Mouse (Mus musculus) heart, adult 2 months (tissue): ENCODE results near the gene Appbp2. TPM values are rescaled to one million over a fixed set of nuclear protein-coding genes. Genes with fewer than 3 reads are reported as not detected.

Source experiments
- DNase-seq, 2 experiments: peaks; one replicate each; pipeline ENCODE4 v3.0.0; 2021
- H3K27ac ChIP-seq: fragments of 200-600 bp; 2 replicates; pipeline ENCODE4 v1.8.1; 2022
- H3K27me3 ChIP-seq: fragments of 200-500 bp; 2 replicates; pipeline ENCODE4 v1.6.1; 2012; ENCODE audit warnings: mild to moderate bottlenecking, low read length, inconsistent platforms, mixed read lengths; ENCODE audit not compliant: control insufficient read depth, insufficient read depth
- H3K36me3 ChIP-seq: fragments of 200-500 bp; 2 replicates; pipeline ENCODE4 v1.6.1; 2012; ENCODE audit warnings: low read length, inconsistent platforms; ENCODE audit not compliant: control insufficient read depth, insufficient read depth
- H3K4me1 ChIP-seq: fragments of 200-500 bp; 2 replicates; pipeline ENCODE4 v1.6.1; 2011; ENCODE audit warnings: low read length; ENCODE audit not compliant: control insufficient read depth, insufficient read depth
- H3K4me3 ChIP-seq: fragments of 200-600 bp; 2 replicates; pipeline ENCODE4 v1.8.1; 2022
- H3K79me2 ChIP-seq: fragments of 200-500 bp; replicated peaks from 2 replicates; pipeline ENCODE4 v1.6.1; 2012; ENCODE audit warnings: mild to moderate bottlenecking, inconsistent platforms, low read length, moderate library complexity, mixed read lengths; ENCODE audit not compliant: control insufficient read depth, insufficient read depth
- H3K9ac ChIP-seq: fragments of 200-500 bp; 2 replicates; pipeline ENCODE4 v1.6.1; 2012; ENCODE audit warnings: low read depth, mild to moderate bottlenecking, control low read depth, inconsistent platforms, low read length, mixed read lengths
- CTCF ChIP-seq: fragments of 200-600 bp; IDR thresholded peaks from 2 replicates; pipeline ENCODE4 v1.8.1; 2022; ENCODE audit warnings: antibody characterized with exemption, mild to moderate bottlenecking, moderate library complexity
- EP300 ChIP-seq: fragments of 200-500 bp; IDR thresholded peaks from 2 replicates; pipeline ENCODE4 v1.6.1; 2011; ENCODE audit warnings: low read depth, low read length, control low read depth; ENCODE audit not compliant: insufficient read depth
- POLR2A ChIP-seq: fragments of 200-500 bp; IDR thresholded peaks from 2 replicates; pipeline ENCODE4 v1.6.1; 2011; ENCODE audit warnings: mild to moderate bottlenecking, low read depth, low read length, control low read depth; ENCODE audit not compliant: insufficient read depth
- WGBS: fragments of 180-500 bp; shearing (Covaris S2); methylation state at CpG from one replicate; pipeline ENCODE4 v1.1.7; 2018; 5-methylcytosine and 5-hydroxymethylcytosine counted together
- intact Hi-C: fragments of 180-260 bp; cut with DNase I; formaldehyde crosslinking; loops from one replicate; pipeline ENCODE4 v1.15.1; 2025
- polyA plus RNA-seq: library from polyadenylated mRNA; depleted of rRNA; stranded (reverse); fragments of >200 nt; gene quantifications from 2 replicates; pipeline ENCODE4 v1.2.3, GENCODE M21; 2012
- total RNA-seq, 2 experiments: library from RNA; stranded (reverse); gene quantifications; 2 replicates each; pipeline ENCODE4 v1.2.3; 2021

The Appbp2 gene
- total and polyA plus RNA-seq, 3 experiments, result 6.8 to 16.1 (median 14.6) TPM

DNA sequence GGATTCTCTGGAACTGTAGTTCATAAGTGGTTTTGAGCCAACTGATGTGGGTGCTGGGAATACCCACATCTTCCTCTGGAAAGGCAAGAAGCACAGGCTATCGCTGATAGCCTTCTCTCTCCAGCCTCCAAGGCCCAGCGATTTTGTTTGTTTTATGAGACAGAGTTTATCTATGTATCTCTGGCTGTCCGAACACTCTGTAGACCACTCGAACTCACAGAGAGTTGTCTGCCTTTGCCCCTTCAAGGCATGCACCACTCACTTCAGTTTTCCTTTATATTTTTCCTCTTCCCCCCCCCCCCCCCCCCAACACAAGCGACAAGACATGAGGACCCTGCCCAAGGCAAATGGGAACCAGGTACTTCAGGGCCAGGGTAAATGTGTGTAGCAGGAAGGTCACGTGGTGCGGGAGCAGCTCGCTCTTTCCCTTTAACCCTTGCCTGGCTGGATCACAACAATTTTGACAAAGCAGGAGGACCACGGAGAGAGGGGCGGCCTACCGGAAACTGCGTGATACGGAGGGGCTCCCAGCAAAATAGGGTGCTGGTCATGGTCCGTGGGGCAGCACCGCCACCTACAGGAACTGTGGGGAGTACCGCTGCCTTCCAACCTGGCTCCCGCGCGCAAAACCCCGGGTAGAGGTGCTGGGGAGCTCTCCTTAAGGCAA is 52.2 kb downstream of the Appbp2 start:
- H3K4me1 ChIP-seq, result no peaks in the 10 kb centered on the region; the same call in 1 of the 2 replicates
- H3K36me3 ChIP-seq, result no peaks in the 10 kb centered on the region
- peak overlapping the region; percentile 57 for H3K9ac ChIP-seq
- peak overlapping the region; percentile 46 for H3K4me3 ChIP-seq
- no peaks in the 10 kb centered on the region for H3K79me2 ChIP-seq
- peak; percentile 61 to 73 for DNase-seq
- 6% methylated on average over 20 of the region's 20 CpGs for WGBS
- H3K27me3 ChIP-seq, result no peaks in the 10 kb centered on the region
- TF ChIP-seq EP300 (0 out of 2 replicates have a peak, but pooled peaks have one; percentile 38), POLR2A (no peak), CTCF (peak; percentile 84)
- H3K27ac ChIP-seq, result no peak overlapping the region
- intact Hi-C loops, result loop anchor here (5.0 to 10.0 kb wide), 2 partner anchors 168 to 265 kb away; partner anchors contain the start of gene Znhit3

DNA sequence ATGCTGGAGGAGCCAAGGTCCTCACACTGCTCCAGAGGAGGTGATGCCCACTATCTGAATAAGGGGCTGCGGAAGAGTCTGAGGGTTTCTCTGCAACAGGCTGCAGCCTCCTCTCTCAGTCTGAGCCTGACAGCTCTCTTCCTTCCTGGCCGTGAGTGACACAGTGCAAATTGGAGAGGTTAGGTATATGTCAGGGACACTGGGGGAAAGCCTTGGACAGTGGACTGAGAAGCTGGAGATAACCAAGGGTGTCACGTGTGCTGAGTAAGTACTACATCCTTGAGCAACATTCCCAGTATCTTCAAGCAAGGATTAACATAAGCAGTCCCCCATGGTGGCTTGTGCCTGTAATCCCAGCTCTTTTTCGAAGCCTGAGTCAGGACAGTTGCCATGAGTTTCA is 56.5 kb downstream of the Appbp2 start:
- WGBS, result 67% methylated on average over 4 of the region's 4 CpGs
- intact Hi-C loops, result no loop called here
- TF ChIP-seq EP300 (no peak), POLR2A (no peak), CTCF (no peak)

GRCm38 (mm10) chr11:85177761-85178160 is 57.2 kb downstream of the Appbp2 start:
- intact Hi-C loops, result no loop called here
- Histone ChIP-seq H3K27ac (no peak overlapping the region), H3K27me3 (no peaks in the 10 kb centered on the region), H3K4me3 (no peak overlapping the region), H3K4me1 (no peaks in the 10 kb centered on the region), H3K36me3 (no peaks in the 10 kb centered on the region), H3K79me2 (no peaks in the 10 kb centered on the region), H3K9ac (no peak overlapping the region)
- DNase-seq, result no peak
- WGBS, result 76% methylated on average over 6 of the region's 6 CpGs
- TF ChIP-seq EP300 (no peak), POLR2A (no peak), CTCF (no peak)

More for the DNA sequence above, 56.5 kb downstream of the Appbp2 start:
- Histone ChIP-seq H3K27me3 (no peaks in the 10 kb centered on the region), H3K36me3 (no peaks in the 10 kb centered on the region), H3K9ac (no peak overlapping the region), H3K4me3 (no peak overlapping the region), H3K27ac (no peak overlapping the region), H3K4me1 (no peaks in the 10 kb centered on the region; the same call in 1 of the 2 replicates), H3K79me2 (no peaks in the 10 kb centered on the region)
- DNase-seq, result no peak

DNA sequence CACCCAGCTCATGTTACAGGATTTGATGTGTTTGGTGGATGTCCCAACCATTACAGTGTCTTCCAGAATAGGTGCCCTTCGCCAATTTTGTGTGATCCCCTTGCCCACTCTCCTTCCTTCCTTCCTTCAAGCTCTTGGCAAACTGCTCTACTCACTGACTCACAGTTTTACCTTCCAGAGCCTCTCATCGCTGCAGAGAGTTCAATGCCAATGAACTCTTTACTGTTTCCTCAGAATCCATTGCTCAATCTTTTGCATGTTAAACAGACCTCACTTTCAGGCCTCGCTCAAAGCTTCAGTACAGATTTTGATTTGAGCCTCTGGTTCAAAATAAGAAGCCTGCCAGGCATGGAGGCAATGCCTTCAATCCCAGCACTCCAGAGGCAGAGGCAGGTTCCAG is 59.0 kb downstream of the Appbp2 start:
- Histone ChIP-seq H3K9ac (no peak overlapping the region), H3K27ac (no peak overlapping the region), H3K79me2 (no peaks in the 10 kb centered on the region), H3K4me3 (no peak overlapping the region), H3K36me3 (no peaks in the 10 kb centered on the region), H3K4me1 (no peaks in the 10 kb centered on the region), H3K27me3 (no peaks in the 10 kb centered on the region)
- WGBS, result 57% methylated on average over 3 of the region's 3 CpGs
- intact Hi-C loops, result no loop called here
- no peak for TF ChIP-seq POLR2A
- TF ChIP-seq EP300, result no peak
- TF ChIP-seq CTCF, result no peak
- DNase-seq, result no peak

DNA sequence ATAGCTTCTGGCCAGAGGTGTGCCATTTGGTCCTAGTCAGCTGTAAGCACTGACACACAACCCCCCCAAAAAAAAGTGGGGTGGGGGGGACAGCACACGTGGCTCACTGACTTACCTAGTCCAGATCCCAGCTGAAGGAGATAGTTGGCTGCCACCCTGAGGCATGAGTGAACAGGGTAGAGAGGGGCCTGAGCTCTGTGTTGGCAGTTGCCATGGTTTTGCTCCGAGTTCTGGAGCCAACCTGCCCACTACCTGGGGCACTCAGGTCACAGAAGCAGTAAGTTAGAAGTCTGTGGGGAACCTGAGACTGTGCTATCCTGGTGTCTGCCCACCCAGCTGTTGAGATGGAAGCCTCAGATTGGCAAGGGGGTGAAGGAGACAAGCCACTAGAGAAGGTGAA is 64.1 kb downstream of the Appbp2 start:
- Histone ChIP-seq H3K36me3 (no peaks in the 10 kb centered on the region), H3K27ac (no peak overlapping the region), H3K9ac (no peak overlapping the region), H3K4me3 (no peak overlapping the region), H3K4me1 (no peaks in the 10 kb centered on the region), H3K27me3 (no peaks in the 10 kb centered on the region), H3K79me2 (no peaks in the 10 kb centered on the region)
- intact Hi-C loops, result loop anchor here (1.0 to 5.0 kb wide), 2 partner anchors 90 to 161 kb away; no protein-coding TSS in a partner anchor
- 46% methylated on average over 2 of the region's 2 CpGs for WGBS
- no peak for DNase-seq
- TF ChIP-seq CTCF (no peak), POLR2A (no peak), EP300 (no peak)

DNA sequence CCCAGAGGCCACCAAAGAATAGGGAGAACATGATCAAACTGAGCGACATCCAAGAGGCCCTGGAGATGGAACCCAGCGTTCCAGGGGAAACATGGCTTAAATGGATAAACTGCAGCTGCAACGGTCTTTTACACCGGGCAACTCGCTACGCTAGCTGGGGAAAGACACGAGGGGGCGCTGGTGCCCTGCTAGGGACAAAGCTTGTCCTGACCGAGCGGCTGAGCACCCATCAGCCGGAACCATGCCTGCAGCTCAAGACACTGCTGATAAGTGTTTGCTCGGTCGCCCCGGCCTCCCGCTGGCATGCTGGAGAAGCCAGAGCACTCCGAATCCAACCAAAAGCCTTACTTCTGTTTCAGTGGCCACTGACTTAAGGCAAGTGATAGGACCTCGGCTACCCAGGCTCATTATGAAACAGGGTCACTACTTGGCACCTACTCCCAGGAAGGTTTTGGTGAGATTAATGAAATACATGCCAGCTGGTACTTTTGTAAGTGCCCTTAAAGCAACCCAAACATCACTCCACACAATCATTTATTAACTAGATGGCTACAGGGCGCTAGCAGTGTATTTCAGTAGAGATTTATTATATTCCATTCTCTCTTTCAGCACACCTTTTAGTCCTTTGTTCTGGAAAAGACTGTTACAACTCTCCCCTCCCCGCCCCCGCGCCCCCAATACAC is 64.7 kb downstream of the Appbp2 start, which contains the start of gene 1700125H20Rik:
Gene 1700125H20Rik (plus strand): TSS at position 347 of the 683 bp plus-strand sequence.
- no peaks in the 10 kb centered on the region for H3K4me1 ChIP-seq
- no peak within 1 kb of the TSS for H3K27ac ChIP-seq
- no peaks in the 10 kb centered on the region for H3K27me3 ChIP-seq
- TF ChIP-seq EP300, result peak; percentile 76
- TF ChIP-seq CTCF, result no peak; the same call in 1 of the 2 replicates
- peak within 1 kb of the TSS; percentile 5; the same call in 1 of the 2 replicates for H3K4me3 ChIP-seq
- no peaks in the 10 kb centered on the region for H3K36me3 ChIP-seq
- DNase-seq, result peak; percentile 84 to 89
- H3K79me2 ChIP-seq, result no peaks in the 10 kb centered on the region
- intact Hi-C loops, result loop anchor here (1.0 to 5.0 kb wide), 2 partner anchors 91 to 162 kb away; no protein-coding TSS in a partner anchor
- H3K9ac ChIP-seq, result peak within 1 kb of the TSS; percentile 11
- 12% methylated on average over 21 of the region's 21 CpGs for WGBS
